Mouse (Mus musculus) 416B (cell line): ENCODE data around the gene Wasf1.

Experiments used
- DNase-seq: peaks from one replicate; pipeline ENCODE4 v3.0.0; 2011; ENCODE audit warnings: low read depth

The Wasf1 gene

DNA sequence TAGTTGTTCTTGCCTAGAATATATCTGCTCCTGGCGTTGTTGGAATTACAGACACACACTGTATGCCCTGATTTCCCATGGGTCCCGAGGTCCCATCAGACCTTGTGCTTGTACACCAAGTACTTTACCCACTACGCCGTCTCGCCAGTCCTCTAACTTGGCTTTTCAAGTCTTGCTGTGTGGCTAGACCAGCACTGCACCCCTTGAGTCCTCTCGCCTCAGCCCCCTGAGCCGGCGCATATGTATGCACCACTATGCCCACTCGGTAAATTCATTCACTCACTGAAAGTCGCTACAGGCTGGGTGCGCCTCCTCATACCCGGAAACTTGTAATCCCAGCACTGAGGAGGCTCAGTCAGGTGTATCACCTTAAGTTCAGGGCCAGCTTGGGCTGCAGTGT, 12.5 kb downstream of the Wasf1 start:
- no peak for DNase-seq

GRCm38 (mm10) chr10:40896656-40897055, 13.4 kb downstream of the Wasf1 start:
- DNase-seq, result no peak

DNA sequence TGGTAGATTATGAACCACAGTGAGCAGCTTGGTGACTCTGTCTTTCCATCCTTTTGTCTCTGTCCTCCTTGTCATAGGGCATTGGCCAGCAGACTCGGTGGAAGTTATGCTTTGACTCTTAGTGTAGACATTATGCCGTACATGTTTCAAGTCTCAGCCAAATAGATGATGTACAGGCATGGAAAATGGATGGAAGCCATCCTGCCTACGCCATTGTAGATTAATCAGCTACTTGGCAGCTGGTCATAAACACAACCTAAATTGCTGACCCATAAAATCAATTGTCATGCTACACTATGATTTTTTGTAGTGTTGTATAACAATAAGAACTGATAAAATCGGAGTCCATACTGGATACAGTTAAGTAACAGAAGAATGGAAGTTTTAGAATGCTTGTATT, 18.5 kb downstream of the Wasf1 start:
- DNase-seq, result no peak

GRCm38 (mm10) chr10:40906131-40906530, 22.9 kb downstream of the Wasf1 start:
- no peak for DNase-seq

GRCm38 (mm10) chr10:40906802-40907201, 23.5 kb downstream of the Wasf1 start:
- no peak for DNase-seq

DNA sequence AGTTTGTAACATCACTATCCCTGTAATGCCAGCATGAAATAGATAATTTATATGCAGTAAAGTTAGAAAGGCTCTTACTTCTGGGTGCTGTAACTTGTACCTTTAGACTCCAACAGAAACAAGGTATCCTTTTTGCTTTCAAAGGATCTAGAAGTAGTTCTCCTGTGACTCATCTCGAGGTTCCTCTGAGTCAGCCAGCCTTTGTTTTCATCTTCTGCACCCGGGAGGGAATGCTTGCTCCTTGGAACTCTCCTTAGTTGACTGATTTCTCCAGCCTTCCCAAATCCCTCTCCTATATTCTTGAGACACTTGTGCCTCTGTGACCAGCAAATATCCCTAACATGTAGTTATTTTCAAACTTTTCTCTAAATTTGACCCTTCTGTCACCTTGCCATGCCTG, 25.3 kb downstream of the Wasf1 start:
- DNase-seq, result no peak

- no peak for DNase-seq
These were observed 27.5 kb downstream of the Wasf1 start for GRCm38 (mm10) chr10:40910811-40911210.

DNA sequence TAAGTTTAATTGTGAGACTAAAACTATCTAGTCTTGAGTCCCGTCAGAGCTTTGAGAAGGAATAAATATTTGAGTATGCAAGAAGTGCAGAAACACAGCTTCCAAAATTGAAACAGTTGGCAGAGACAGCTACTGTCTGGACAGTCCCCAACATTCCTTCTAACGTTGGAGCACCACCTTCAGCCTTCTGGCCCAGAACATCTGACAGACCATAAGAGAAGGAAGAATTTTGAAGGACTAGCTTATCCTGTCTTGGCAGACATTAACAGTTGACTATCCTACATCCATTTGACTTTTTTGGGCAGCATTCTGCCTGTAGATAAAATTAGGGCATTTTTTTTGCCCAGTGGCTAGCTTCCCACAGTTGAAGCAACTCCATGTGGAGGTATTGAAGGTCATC, 32.0 kb downstream of the Wasf1 start:
- DNase-seq, result no peak

DNA sequence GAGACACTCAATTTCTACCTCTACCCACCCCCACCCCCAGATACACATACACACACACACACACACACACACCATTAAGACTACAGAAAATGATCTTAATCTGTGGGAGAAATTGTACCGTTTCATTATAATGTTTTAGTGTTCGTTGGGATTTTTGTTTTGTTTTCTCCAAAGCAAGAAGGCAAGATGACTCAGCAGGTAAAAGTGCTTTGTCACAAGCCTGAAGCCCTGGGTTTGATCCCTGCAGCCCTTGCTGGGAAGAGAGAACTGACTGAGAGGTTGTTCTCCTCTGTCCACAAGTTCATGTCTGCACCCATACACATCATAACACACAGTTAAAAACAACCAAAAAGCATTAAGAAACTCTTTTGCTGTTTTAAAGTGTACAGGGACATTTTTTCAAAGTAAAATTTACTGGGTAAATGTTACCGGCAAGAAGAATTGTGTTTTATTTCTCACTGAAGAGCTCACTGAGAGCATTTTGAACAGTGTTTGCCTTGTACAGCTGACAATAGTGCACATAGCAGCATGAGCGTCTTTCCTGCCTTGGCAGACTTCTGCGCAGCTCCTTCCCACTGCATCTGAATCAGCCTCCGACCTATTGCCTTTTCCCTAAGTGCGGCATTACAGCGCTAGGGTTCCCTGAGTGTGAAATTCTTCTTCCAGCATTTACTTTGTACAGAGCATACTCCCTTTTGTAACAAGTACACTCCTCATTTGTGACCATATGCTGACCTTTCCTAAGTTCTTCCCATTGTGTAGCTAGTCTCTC, 35.6 kb downstream of the Wasf1 start:
- peak; percentile 1 for DNase-seq

DNA sequence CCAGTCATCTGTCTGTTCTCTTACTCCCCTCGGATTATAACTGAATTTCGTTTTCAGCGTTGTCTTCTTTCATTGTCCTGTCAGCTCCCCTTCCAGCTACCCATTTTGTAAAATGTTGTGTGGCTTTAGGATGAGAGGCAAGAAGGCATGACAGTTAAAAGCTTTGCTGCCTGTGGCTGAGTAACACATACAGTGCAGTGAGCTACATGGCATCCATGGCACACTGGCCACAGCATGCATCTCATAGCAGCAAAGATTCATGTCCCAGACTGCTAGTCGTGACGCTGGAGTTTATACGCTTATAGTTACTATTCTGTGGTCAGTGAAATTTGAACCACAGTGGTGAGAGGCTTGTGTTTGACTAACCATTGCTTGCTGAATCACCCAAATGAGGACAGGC, 36.2 kb downstream of the Wasf1 start:
- peak; percentile 15 for DNase-seq

DNA sequence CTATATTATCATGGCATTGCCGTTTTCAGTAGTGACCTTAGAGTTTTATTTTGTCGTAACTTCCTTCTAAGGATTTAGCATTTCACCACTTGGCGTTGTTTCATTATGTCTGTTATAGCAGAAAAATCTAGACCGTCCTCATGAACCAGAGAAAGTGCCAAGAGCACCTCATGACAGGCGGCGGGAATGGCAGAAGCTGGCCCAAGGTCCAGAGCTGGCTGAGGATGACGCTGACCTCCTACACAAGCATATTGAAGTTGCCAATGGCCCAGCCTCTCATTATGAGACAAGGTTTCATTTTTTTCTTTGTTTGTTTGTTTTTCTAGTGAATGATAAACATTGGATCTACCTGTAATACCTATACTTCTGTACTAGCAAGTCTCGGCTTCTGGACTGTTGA, 49.7 kb downstream of the Wasf1 start:
- DNase-seq, result no peak

- DNase-seq, result no peak
These were observed 53.0 kb downstream of the Wasf1 start for GRCm38 (mm10) chr10:40936160-40936726.

DNA sequence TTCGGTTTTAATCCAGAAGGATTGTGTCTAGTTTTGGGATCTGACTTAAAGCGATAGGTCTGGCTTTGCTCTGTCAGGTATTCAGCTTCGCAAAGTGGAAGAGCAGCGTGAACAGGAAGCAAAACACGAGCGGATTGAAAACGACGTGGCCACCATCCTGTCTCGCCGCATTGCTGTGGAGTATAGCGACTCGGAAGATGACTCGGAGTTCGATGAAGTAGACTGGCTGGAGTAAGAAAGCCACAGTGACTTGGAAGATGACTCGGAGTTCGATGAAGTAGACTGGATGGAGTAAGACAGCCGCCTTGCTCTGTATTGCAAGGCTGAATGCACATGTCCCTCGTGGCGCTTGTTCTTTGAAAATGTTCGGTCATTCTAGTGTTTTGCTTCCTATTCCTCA, 54.3 kb downstream of the Wasf1 start:
- DNase-seq, result no peak

- DNase-seq, result no peak
These were observed 59.4 kb downstream of the Wasf1 start for GRCm38 (mm10) chr10:40942688-40943087.

GRCm38 (mm10) chr10:40950176-40950575, 66.9 kb downstream of the Wasf1 start:
- no peak for DNase-seq

DNA sequence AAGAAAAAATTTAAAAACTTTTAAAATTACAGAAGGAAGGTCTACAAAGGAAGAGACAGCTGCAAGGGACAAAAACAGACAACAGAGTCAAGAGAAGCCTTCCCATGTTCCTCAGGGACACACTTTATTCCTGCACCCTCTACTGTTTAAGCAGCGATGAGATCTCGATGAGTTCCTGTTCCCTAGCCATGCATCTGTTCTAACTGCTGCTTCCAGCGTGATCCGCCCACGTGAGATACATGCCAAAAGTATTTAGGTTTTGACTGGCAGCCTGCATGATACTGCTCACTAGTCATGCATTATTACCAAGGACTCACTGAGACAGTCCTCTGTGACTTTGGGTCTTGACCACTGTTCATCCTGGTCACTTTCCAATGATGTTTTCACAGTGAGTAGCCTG, 72.9 kb downstream of the Wasf1 start:
- DNase-seq, result no peak

DNA sequence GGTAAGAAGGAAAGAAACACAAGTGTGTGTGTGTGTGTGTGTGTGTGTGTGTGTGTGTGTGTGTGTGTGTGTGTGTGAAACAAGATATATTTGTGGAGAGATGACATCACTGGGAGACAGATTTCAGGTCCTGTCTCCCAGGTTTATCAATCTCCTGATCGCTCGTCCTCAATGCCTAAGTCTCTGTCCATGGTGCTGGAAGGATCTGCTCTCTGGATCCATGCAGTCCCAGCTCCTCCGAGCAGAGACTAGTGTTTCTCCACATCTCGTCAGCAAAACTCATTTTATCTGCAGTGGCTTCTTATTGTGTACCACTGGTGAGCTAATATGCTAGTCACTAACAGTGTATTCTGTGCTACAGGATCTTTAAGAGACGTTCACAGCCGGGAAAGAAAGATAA, 78.1 kb downstream of the Wasf1 start:
- peak; percentile 15 for DNase-seq

- DNase-seq, result no peak
These were observed 78.7 kb downstream of the Wasf1 start for GRCm38 (mm10) chr10:40962008-40962407.

- DNase-seq, result no peak
These were observed 81.3 kb downstream of the Wasf1 start for GRCm38 (mm10) chr10:40964546-40964945.

- DNase-seq, result no peak
These were observed 85.3 kb downstream of the Wasf1 start for GRCm38 (mm10) chr10:40968551-40968950.

DNA sequence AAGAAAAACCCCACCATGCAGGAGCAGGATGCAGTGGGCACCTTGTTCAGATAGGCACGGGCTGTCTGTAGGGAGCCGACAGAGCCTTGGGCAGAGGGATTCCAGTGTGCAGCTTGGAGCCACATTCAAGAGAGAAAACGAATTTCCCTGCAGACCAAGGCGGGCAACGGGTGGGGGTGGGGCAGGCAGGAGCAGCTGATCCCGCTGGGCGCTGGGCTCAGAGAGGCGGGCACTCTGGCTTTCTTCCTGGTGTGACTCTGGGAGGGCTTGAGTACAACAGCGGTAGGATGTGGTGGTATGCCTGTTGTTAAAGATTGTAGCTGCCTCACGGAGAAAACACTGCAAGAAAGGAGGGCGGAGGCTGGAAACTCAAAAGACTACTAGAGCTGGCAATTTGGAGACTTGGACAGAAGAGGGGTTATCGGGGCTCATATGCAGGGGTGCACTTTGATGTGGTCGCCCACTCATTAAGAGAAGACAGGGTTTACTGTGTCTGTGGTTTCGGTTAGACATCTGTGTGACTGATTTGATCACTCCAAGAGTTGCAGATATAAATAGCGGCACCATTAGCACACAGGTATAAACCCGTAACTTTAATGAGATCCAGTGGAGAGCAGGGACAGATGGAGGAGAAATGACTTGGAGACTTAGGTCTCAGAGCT, 86.2 kb downstream of the Wasf1 start:
- DNase-seq, result no peak

DNA sequence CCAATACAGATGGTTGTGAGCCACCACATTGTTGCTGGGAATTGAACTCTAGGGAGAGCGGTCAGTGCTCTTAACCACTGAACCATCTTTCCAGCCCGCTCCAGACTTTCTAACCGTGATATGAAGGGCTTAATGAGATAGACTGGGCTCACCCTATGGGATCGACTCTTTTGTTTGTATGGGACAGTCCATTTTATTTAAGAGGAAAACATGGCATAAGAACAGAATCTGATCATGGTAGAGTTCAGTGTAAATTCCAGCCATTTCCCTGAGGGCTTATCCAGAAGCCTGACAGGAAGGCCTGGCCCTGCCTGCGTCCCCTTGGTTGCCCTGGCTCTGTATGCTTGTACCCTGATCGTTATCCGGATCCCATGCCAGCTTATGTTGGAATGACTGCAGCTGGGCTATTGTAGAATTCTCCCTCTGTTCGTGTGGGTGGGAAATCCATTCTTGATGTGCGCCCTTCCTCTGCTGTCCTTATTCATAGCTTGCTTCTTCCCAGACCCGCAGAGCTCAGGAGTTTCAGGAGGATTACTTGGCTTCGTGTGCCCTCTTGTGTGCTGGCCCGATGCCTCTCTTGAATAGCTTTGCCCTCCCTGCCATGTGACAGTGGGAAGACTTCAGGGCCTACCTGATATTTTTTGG, 87.4 kb downstream of the Wasf1 start:
- no peak for DNase-seq

GRCm38 (mm10) chr10:40971256-40971655, 88.0 kb downstream of the Wasf1 start:
- no peak for DNase-seq
